Mouse (Mus musculus) heart, embryonic 14.5 days (tissue): ENCODE data around the gene Adam8. TPM values are rescaled to one million over a fixed set of nuclear protein-coding genes. Genes with fewer than 3 reads are reported as not detected.
A peak's percentile ranks its signal among the peaks of the same experiment; 100 is the strongest.

Source experiments
- ATAC-seq: fragments of 200-750 bp; cut with Nextera tagmentation; 2 replicates; pipeline ENCODE4 v1.8.0; 2017; ENCODE audit warnings: low read depth, moderate TSS enrichment; ENCODE audit not compliant: insufficient number of reproducible peaks, insufficient read depth, low FRiP score
- H3K27ac ChIP-seq, 2 experiments: fragments of 200-500 bp in 1 of 2; fragments of 300-500 bp in 1 of 2; sonication (generic) in 1 of 2; replicated peaks in 1 of 2; 2 replicates each; pipeline ENCODE4 v1.5.1; 2012 to 2014; ENCODE audit warnings: low read depth in 2 of 2, low read length in 2 of 2, control low read depth in 1 of 2, mild to moderate bottlenecking in 1 of 2, mixed read lengths in 1 of 2; ENCODE audit not compliant: control insufficient read depth in 1 of 2, insufficient read depth in 1 of 2
- H3K27me3 ChIP-seq: fragments of 300-500 bp; sonication (generic); 2 replicates; pipeline ENCODE4 v1.6.1; 2014; ENCODE audit warnings: mild to moderate bottlenecking, low read length, control low read depth; ENCODE audit not compliant: control insufficient read depth, insufficient read depth
- H3K36me3 ChIP-seq: fragments of 300-500 bp; sonication (generic); 2 replicates; pipeline ENCODE4 v1.6.1; 2014; ENCODE audit warnings: mild to moderate bottlenecking, control low read depth, low read length, mixed read lengths; ENCODE audit not compliant: control insufficient read depth, insufficient read depth
- H3K4me1 ChIP-seq, 2 experiments: fragments of 200-500 bp in 1 of 2; fragments of 300-500 bp in 1 of 2; sonication (generic) in 1 of 2; 2 replicates each; pipeline ENCODE4 v1.6.1; 2012 to 2014; ENCODE audit warnings: low read length in 2 of 2, control low read depth in 1 of 2, mixed read lengths in 1 of 2; ENCODE audit not compliant: control insufficient read depth in 2 of 2, insufficient read depth in 2 of 2
- H3K4me2 ChIP-seq: fragments of 300-500 bp; sonication (generic); 2 replicates; pipeline ENCODE4 v1.6.1; 2014; ENCODE audit warnings: mild to moderate bottlenecking, low read length
- H3K4me3 ChIP-seq, 2 experiments: fragments of 200-500 bp in 1 of 2; fragments of 300-500 bp in 1 of 2; sonication (generic) in 1 of 2; 2 replicates each; pipeline ENCODE4 v1.5.1; 2012 to 2014; ENCODE audit warnings: low read length in 2 of 2, mild to moderate bottlenecking in 2 of 2, control low read depth in 1 of 2, low read depth in 1 of 2, moderate library complexity in 1 of 2; ENCODE audit not compliant: control insufficient read depth in 1 of 2, insufficient read depth in 1 of 2
- H3K9ac ChIP-seq: fragments of 300-500 bp; sonication (generic); 2 replicates; pipeline ENCODE4 v1.6.1; 2014; ENCODE audit warnings: mild to moderate bottlenecking, low read length
- H3K9me3 ChIP-seq: fragments of 300-500 bp; sonication (generic); 2 replicates; pipeline ENCODE4 v1.6.1; 2016; ENCODE audit warnings: low read length, control low read depth; ENCODE audit not compliant: control insufficient read depth
- WGBS: fragments of 180-500 bp; shearing (Covaris S2); extraction: QIAGEN DNeasy Blood & Tissue Kit; methylation state at CpG from one replicate; pipeline ENCODE4 v1.1.7; 2014; 5-methylcytosine and 5-hydroxymethylcytosine counted together
- polyA plus RNA-seq: library from polyadenylated mRNA; unstranded; fragments of >200 nt; fragmentation: Nextera tagmentation; extraction: Ambion mirVana; gene quantifications from 2 replicates; pipeline ENCODE4 v1.2.1, GENCODE M21; 2014

Gene Adam8
- polyA plus RNA-seq, 1 experiment from 2014 or later, result 0.82 TPM

GRCm38 (mm10) chr7:139946032-139946431 lies 46.3 kb downstream of the Adam8 start:
- WGBS, result 28% methylated on average over 5 of the region's 5 CpGs
- Histone ChIP-seq H3K9ac (no peak overlapping the region), H3K4me1 (peaks cover 8 to 10% of the 10 kb centered on the region in 2 experiments; a peak in 3 of 4 replicates), H3K4me2 (no peak overlapping the region), H3K4me3 (no peak overlapping the region), H3K36me3 (no peaks in the 10 kb centered on the region), H3K27me3 (peaks cover 78% of the 10 kb centered on the region), H3K27ac (no peak overlapping the region), H3K9me3 (no peaks in the 10 kb centered on the region)
- ATAC-seq, result no peak

- no peak for ATAC-seq
- Histone ChIP-seq H3K4me2 (no peak overlapping the region), H3K9me3 (no peaks in the 10 kb centered on the region), H3K36me3 (no peaks in the 10 kb centered on the region), H3K27ac (no peak overlapping the region), H3K9ac (no peak overlapping the region), H3K4me1 (peaks cover 8 to 10% of the 10 kb centered on the region in 2 experiments; a peak in 3 of 4 replicates), H3K27me3 (peaks cover 83% of the 10 kb centered on the region), H3K4me3 (no peak overlapping the region)
- 24% methylated on average over 5 of the region's 5 CpGs for WGBS
Measured at GRCm38 (mm10) chr7:139945516-139945915, 46.8 kb downstream of the Adam8 start.

- Histone ChIP-seq H3K36me3 (no peaks in the 10 kb centered on the region), H3K4me3 (peak overlapping the region; percentile 30 to 41), H3K4me2 (peak overlapping the region; percentile 72), H3K27ac (no peak overlapping the region), H3K27me3 (peaks cover 89% of the 10 kb centered on the region), H3K4me1 (peaks cover 6 to 10% of the 10 kb centered on the region in 2 experiments; a peak in 3 of 4 replicates), H3K9me3 (no peaks in the 10 kb centered on the region), H3K9ac (no peak overlapping the region)
- 2% methylated on average over 68 of the region's 68 CpGs for WGBS
- ATAC-seq, result no peak
Measured at GRCm38 (mm10) chr7:139944291-139945240, 47.8 kb downstream of the Adam8 start.

- no peak within 1 kb of the TSS for H3K9ac ChIP-seq
- peak within 1 kb of the TSS; percentile 72 for H3K4me2 ChIP-seq
- H3K27me3 ChIP-seq, result peaks cover 92% of the 10 kb centered on the region
- H3K36me3 ChIP-seq, result no peaks in the 10 kb centered on the region
- H3K4me1 ChIP-seq, result peaks cover 6 to 10% of the 10 kb centered on the region in 2 experiments; a peak in 3 of 4 replicates
- 1% methylated on average over 54 of the region's 59 CpGs for WGBS
- ATAC-seq, result no peak
- no peak within 1 kb of the TSS for H3K27ac ChIP-seq
- H3K9me3 ChIP-seq, result no peaks in the 10 kb centered on the region
- H3K4me3 ChIP-seq, result peak within 1 kb of the TSS; percentile 30 to 41
Measured at GRCm38 (mm10) chr7:139943674-139944281, 48.6 kb downstream of the Adam8 start, which contains the start of gene Utf1. Gene Utf1 (plus strand): TSS chr7:139943789.

- no peaks in the 10 kb centered on the region for H3K36me3 ChIP-seq
- 54% methylated on average over 16 of the region's 16 CpGs for WGBS
- peaks cover 6 to 10% of the 10 kb centered on the region in 2 experiments; a peak in 3 of 4 replicates for H3K4me1 ChIP-seq
- no peak overlapping the region for H3K4me3 ChIP-seq
- no peak for ATAC-seq
- H3K27ac ChIP-seq, result no peak overlapping the region
- H3K9ac ChIP-seq, result no peak overlapping the region
- H3K4me2 ChIP-seq, result no peak overlapping the region
- no peaks in the 10 kb centered on the region for H3K9me3 ChIP-seq
- H3K27me3 ChIP-seq, result peaks cover 76% of the 10 kb centered on the region
Measured at GRCm38 (mm10) chr7:139940476-139941209, 51.7 kb downstream of the Adam8 start.

DNA sequence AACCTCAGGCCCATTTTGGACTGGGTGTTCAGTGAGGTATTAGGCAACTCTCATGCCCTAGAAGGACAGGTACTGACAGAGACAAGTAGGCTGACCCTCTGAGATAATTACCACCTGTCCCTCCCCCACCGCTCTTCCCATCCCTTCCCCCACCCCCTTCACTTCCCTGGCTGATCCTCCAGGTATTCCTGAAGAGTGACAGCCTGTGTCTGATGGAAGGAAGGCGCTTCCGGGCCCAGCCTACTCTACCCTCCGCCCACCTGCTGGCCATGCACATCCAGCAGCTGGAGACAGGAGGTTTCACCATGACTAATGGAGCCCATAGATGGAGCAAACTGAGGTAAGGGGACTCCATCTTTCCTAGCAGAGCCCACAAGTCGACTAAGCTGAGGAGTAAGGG lies 54.6 kb downstream of the Adam8 start:
- Histone ChIP-seq H3K27me3 (peaks cover 47% of the 10 kb centered on the region), H3K4me1 (no peaks in the 10 kb centered on the region), H3K9ac (no peak overlapping the region), H3K36me3 (no peaks in the 10 kb centered on the region), H3K4me2 (no peak overlapping the region), H3K9me3 (no peaks in the 10 kb centered on the region), H3K27ac (no peak overlapping the region), H3K4me3 (no peak overlapping the region)
- no peak for ATAC-seq
- 53% methylated on average over 5 of the region's 5 CpGs for WGBS

GRCm38 (mm10) chr7:139937138-139937537 lies 55.2 kb downstream of the Adam8 start:
- 61% methylated on average over 3 of the region's 3 CpGs for WGBS
- H3K4me3 ChIP-seq, result no peak overlapping the region
- peaks cover 41% of the 10 kb centered on the region for H3K27me3 ChIP-seq
- no peaks in the 10 kb centered on the region for H3K36me3 ChIP-seq
- no peak overlapping the region for H3K27ac ChIP-seq
- H3K4me1 ChIP-seq, result no peaks in the 10 kb centered on the region
- H3K9ac ChIP-seq, result no peak overlapping the region
- no peak for ATAC-seq
- H3K9me3 ChIP-seq, result no peaks in the 10 kb centered on the region
- H3K4me2 ChIP-seq, result no peak overlapping the region
